Mouse (Mus musculus) ES-Bruce4 (cell line): ENCODE results near the gene Add1. TPM values are rescaled to one million over a fixed set of nuclear protein-coding genes. Genes with fewer than 3 reads are reported as not detected.

Experiments used
- H3K27ac ChIP-seq: 2 replicates; pipeline ENCODE4 v1.5.1; 2012; ENCODE audit warnings: low read length, inconsistent platforms; ENCODE audit not compliant: insufficient read depth
- H3K27me3 ChIP-seq: 2 replicates; pipeline ENCODE4 v1.6.1; 2012; ENCODE audit warnings: mild to moderate bottlenecking, low read length, inconsistent platforms; ENCODE audit not compliant: control insufficient read depth, poor library complexity, insufficient read depth, severe bottlenecking
- H3K36me3 ChIP-seq: 2 replicates; pipeline ENCODE4 v1.6.1; 2012; ENCODE audit warnings: inconsistent platforms, mild to moderate bottlenecking, low read length, moderate library complexity; ENCODE audit not compliant: control insufficient read depth, poor library complexity, insufficient read depth, severe bottlenecking
- H3K4me1 ChIP-seq: one replicate; pipeline ENCODE4 v1.8.1; 2011; ENCODE audit warnings: low read length; ENCODE audit not compliant: control insufficient read depth, insufficient read depth
- H3K4me3 ChIP-seq: 2 replicates; pipeline ENCODE4 v1.5.1; 2011; ENCODE audit warnings: low read depth, mild to moderate bottlenecking, low read length
- H3K9ac ChIP-seq: 2 replicates; pipeline ENCODE4 v1.6.1; 2012; ENCODE audit warnings: low read depth, mild to moderate bottlenecking, inconsistent platforms; ENCODE audit not compliant: poor library complexity, severe bottlenecking
- H3K9me3 ChIP-seq: replicated peaks from 2 replicates; pipeline ENCODE4 v1.6.1; 2012; ENCODE audit warnings: mild to moderate bottlenecking, low read length, inconsistent platforms; ENCODE audit not compliant: control insufficient read depth, poor library complexity, insufficient read depth, severe bottlenecking
- CTCF ChIP-seq: IDR thresholded peaks from one replicate; pipeline ENCODE4 v1.8.1; 2011; ENCODE audit warnings: low read depth, low read length
- EP300 ChIP-seq: IDR thresholded peaks from 2 replicates; pipeline ENCODE4 v1.6.1; 2011; ENCODE audit warnings: low read depth, low read length; ENCODE audit not compliant: insufficient read depth
- POLR2A ChIP-seq: IDR thresholded peaks from one replicate; pipeline ENCODE4 v1.8.1; 2011; ENCODE audit warnings: low read length; ENCODE audit not compliant: insufficient read depth
- polyA plus RNA-seq: library from polyadenylated mRNA; stranded (reverse); fragments of >200 nt; gene quantifications from 2 replicates; pipeline ENCODE4 v1.2.4, GENCODE M21; 2011; ENCODE audit warnings: low read depth; ENCODE audit not compliant: missing spikeins, insufficient read depth, insufficient read length

The Add1 gene
- polyA plus RNA-seq, 1 experiment: 71.7 TPM

- Histone ChIP-seq H3K27me3 (no peaks in the 10 kb centered on the region), H3K4me1 (no peaks in the 10 kb centered on the region), H3K9ac (no peak overlapping the region), H3K4me3 (no peak overlapping the region), H3K9me3 (no peaks in the 10 kb centered on the region), H3K36me3 (no peaks in the 10 kb centered on the region), H3K27ac (no peak overlapping the region)
- no peak for TF ChIP-seq POLR2A
- no peak for TF ChIP-seq EP300
- no peak for TF ChIP-seq CTCF
Measured at GRCm38 (mm10) chr5:34527352-34527751, 46.1 kb upstream of the Add1 start.

- Histone ChIP-seq H3K9me3 (no peaks in the 10 kb centered on the region), H3K27ac (no peak overlapping the region), H3K27me3 (no peaks in the 10 kb centered on the region), H3K9ac (no peak overlapping the region), H3K36me3 (no peaks in the 10 kb centered on the region), H3K4me3 (no peak overlapping the region), H3K4me1 (no peaks in the 10 kb centered on the region)
- TF ChIP-seq CTCF: no peak
- TF ChIP-seq EP300: no peak
- TF ChIP-seq POLR2A: no peak
Measured at GRCm38 (mm10) chr5:34528724-34529123, 44.7 kb upstream of the Add1 start.

- Histone ChIP-seq H3K9me3 (no peaks in the 10 kb centered on the region), H3K27me3 (no peaks in the 10 kb centered on the region), H3K36me3 (no peaks in the 10 kb centered on the region), H3K9ac (no peak overlapping the region), H3K4me3 (no peak overlapping the region), H3K27ac (no peak overlapping the region), H3K4me1 (no peaks in the 10 kb centered on the region)
- TF ChIP-seq EP300: no peak
- TF ChIP-seq CTCF: no peak
- no peak for TF ChIP-seq POLR2A
Measured at GRCm38 (mm10) chr5:34530116-34530515, 43.3 kb upstream of the Add1 start.

GRCm38 (mm10) chr5:34530687-34531086 lies 42.8 kb upstream of the Add1 start:
- H3K27ac ChIP-seq: no peak overlapping the region

GRCm38 (mm10) chr5:34533066-34533465 lies 40.4 kb upstream of the Add1 start:
- no peak overlapping the region for H3K27ac ChIP-seq
- no peak for TF ChIP-seq POLR2A
- no peak for TF ChIP-seq EP300
- TF ChIP-seq CTCF: no peak

More at GRCm38 (mm10) chr5:34530687-34531086, 42.8 kb upstream of the Add1 start:
- H3K9ac ChIP-seq: no peak overlapping the region
- no peaks in the 10 kb centered on the region for H3K36me3 ChIP-seq
- no peaks in the 10 kb centered on the region for H3K9me3 ChIP-seq
- no peaks in the 10 kb centered on the region for H3K4me1 ChIP-seq
- no peaks in the 10 kb centered on the region for H3K27me3 ChIP-seq
- TF ChIP-seq CTCF (no peak), EP300 (no peak), POLR2A (no peak)
- no peak overlapping the region for H3K4me3 ChIP-seq

GRCm38 (mm10) chr5:34533820-34534219 lies 39.6 kb upstream of the Add1 start:
- no peaks in the 10 kb centered on the region for H3K9me3 ChIP-seq
- H3K36me3 ChIP-seq: no peaks in the 10 kb centered on the region
- H3K4me3 ChIP-seq: no peak overlapping the region
- H3K9ac ChIP-seq: no peak overlapping the region
- no peak overlapping the region for H3K27ac ChIP-seq
- no peak for TF ChIP-seq CTCF
- no peak for TF ChIP-seq POLR2A
- no peak for TF ChIP-seq EP300
- H3K4me1 ChIP-seq: no peaks in the 10 kb centered on the region
- H3K27me3 ChIP-seq: no peaks in the 10 kb centered on the region

More at GRCm38 (mm10) chr5:34533066-34533465, 40.4 kb upstream of the Add1 start:
- no peak overlapping the region for H3K4me3 ChIP-seq
- H3K36me3 ChIP-seq: no peaks in the 10 kb centered on the region
- no peaks in the 10 kb centered on the region for H3K27me3 ChIP-seq
- H3K4me1 ChIP-seq: no peaks in the 10 kb centered on the region
- no peaks in the 10 kb centered on the region for H3K9me3 ChIP-seq
- H3K9ac ChIP-seq: no peak overlapping the region
